Mouse (Mus musculus) kidney, embryonic 14.5 days (tissue): ENCODE results near the gene Tfdp1. TPM values are rescaled to one million over a fixed set of nuclear protein-coding genes. Genes with fewer than 3 reads are reported as not detected.
A peak's percentile ranks its signal among the peaks of the same experiment; 100 is the strongest.

Experiments used
- ATAC-seq: fragments of 200-750 bp; cut with Nextera tagmentation; 2 replicates; pipeline ENCODE4 v1.8.0; 2017; ENCODE audit warnings: moderate number of reproducible peaks, mild to moderate bottlenecking, moderate TSS enrichment, moderate library complexity; ENCODE audit not compliant: low FRiP score, low TSS enrichment
- H3K27ac ChIP-seq: fragments of 300-500 bp; sonication (generic); 2 replicates; pipeline ENCODE4 v1.5.1; 2014; ENCODE audit warnings: low read depth, mild to moderate bottlenecking, low read length, moderate library complexity, mixed read lengths
- H3K27me3 ChIP-seq: fragments of 300-500 bp; sonication (generic); 2 replicates; pipeline ENCODE4 v1.6.1; 2014; ENCODE audit warnings: mild to moderate bottlenecking, low read length; ENCODE audit not compliant: control insufficient read depth, insufficient read depth
- H3K36me3 ChIP-seq: fragments of 300-500 bp; sonication (generic); 2 replicates; pipeline ENCODE4 v1.6.1; 2014; ENCODE audit warnings: low read length, mixed read lengths; ENCODE audit not compliant: control insufficient read depth, insufficient read depth
- H3K4me1 ChIP-seq: fragments of 300-500 bp; sonication (generic); 2 replicates; pipeline ENCODE4 v1.6.1; 2014; ENCODE audit warnings: low read length, mixed read lengths; ENCODE audit not compliant: control insufficient read depth, insufficient read depth
- H3K4me2 ChIP-seq: fragments of 300-500 bp; sonication (generic); replicated peaks from 2 replicates; pipeline ENCODE4 v1.6.1; 2014; ENCODE audit warnings: low read depth, mild to moderate bottlenecking, low read length
- H3K4me3 ChIP-seq: fragments of 300-500 bp; sonication (generic); 2 replicates; pipeline ENCODE4 v1.5.1; 2014; ENCODE audit warnings: mild to moderate bottlenecking, low read length
- H3K9ac ChIP-seq: fragments of 300-500 bp; sonication (generic); 2 replicates; pipeline ENCODE4 v1.6.1; 2014; ENCODE audit warnings: low read depth, mild to moderate bottlenecking, low read length, moderate library complexity
- H3K9me3 ChIP-seq: fragments of 300-500 bp; sonication (generic); 2 replicates; pipeline ENCODE4 v1.6.1; 2016; ENCODE audit warnings: low read length; ENCODE audit not compliant: control insufficient read depth
- WGBS: fragments of 180-500 bp; shearing (Covaris S2); extraction: QIAGEN DNeasy Blood & Tissue Kit; methylation state at CpG from one replicate; pipeline ENCODE4 v1.1.7; 2014; 5-methylcytosine and 5-hydroxymethylcytosine counted together
- polyA plus RNA-seq: library from polyadenylated mRNA; unstranded; fragments of >200 nt; fragmentation: Nextera tagmentation; extraction: Ambion mirVana; gene quantifications from 2 replicates; pipeline ENCODE4 v1.2.1, GENCODE M21; 2014

The Tfdp1 gene
- polyA plus RNA-seq, result 146 and 201 TPM in 2 replicates

DNA sequence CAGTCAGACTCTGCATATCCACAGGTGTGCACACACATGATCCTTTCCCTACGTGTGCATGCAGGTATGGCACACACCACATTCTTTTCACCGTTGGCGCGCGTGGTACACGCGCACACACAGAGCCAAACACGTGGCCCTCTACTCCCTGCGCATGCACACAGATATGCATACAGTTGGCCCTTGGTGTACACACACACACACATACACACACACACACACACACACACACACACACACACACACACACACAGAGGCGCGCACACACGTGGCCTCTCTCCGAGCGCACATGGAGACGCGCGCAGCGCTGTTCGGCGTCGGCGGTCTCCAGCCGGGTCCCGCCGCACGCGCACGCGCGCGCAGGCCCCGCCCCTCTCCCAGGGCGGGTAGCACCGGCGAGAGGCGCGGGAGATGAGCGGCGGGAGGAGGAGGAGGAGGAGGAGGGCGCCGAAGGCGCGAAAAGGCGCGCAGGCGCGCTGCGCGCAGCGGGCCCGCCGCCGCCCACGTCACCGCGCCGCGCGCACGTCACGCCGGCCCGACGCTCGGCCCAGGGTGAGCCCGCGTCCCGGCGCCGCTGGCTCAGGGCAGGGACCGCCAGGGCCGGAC is at the start of gene Tfdp1:
TSS of gene Tfdp1 (plus strand) at position 497 of the 606 bp plus-strand sequence.
- peak within 1 kb of the TSS; percentile 96 for H3K9ac ChIP-seq
- H3K4me3 ChIP-seq, result peak within 1 kb of the TSS; percentile 85
- H3K4me1 ChIP-seq, result peaks cover 13% of the 10 kb centered on the region
- H3K9me3 ChIP-seq, result no peaks in the 10 kb centered on the region
- WGBS, result 6% methylated on average over 13 of the region's 72 CpGs
- H3K4me2 ChIP-seq, result peak within 1 kb of the TSS; percentile 63
- peaks cover 30% of the 10 kb centered on the region for H3K36me3 ChIP-seq
- peak; percentile 94 for ATAC-seq
- peak within 1 kb of the TSS; percentile 59; the same call in 1 of the 2 replicates for H3K27ac ChIP-seq
- no peaks in the 10 kb centered on the region for H3K27me3 ChIP-seq

GRCm38 (mm10) chr8:13292364-13292763 is 46.2 kb upstream of the Tfdp1 start:
- H3K27ac ChIP-seq, result no peak overlapping the region
- no peaks in the 10 kb centered on the region for H3K9me3 ChIP-seq
- no peak for ATAC-seq
- 26% methylated on average over 9 of the region's 9 CpGs for WGBS
- no peak overlapping the region for H3K9ac ChIP-seq
- H3K4me2 ChIP-seq, result no peak overlapping the region
- H3K36me3 ChIP-seq, result peaks cover 36% of the 10 kb centered on the region
- peaks cover 8% of the 10 kb centered on the region; the same call in 1 of the 2 replicates for H3K4me1 ChIP-seq
- H3K27me3 ChIP-seq, result no peaks in the 10 kb centered on the region
- no peak overlapping the region for H3K4me3 ChIP-seq

GRCm38 (mm10) chr8:13293677-13294470 is 44.7 kb upstream of the Tfdp1 start:
- H3K9me3 ChIP-seq, result no peaks in the 10 kb centered on the region
- H3K4me3 ChIP-seq, result no peak overlapping the region
- peaks cover 37% of the 10 kb centered on the region for H3K36me3 ChIP-seq
- H3K4me1 ChIP-seq, result peaks cover 5% of the 10 kb centered on the region; the same call in 1 of the 2 replicates
- no peak for ATAC-seq
- no peaks in the 10 kb centered on the region for H3K27me3 ChIP-seq
- 90% methylated on average over 9 of the region's 9 CpGs for WGBS
- no peak overlapping the region for H3K9ac ChIP-seq
- H3K27ac ChIP-seq, result no peak overlapping the region
- H3K4me2 ChIP-seq, result no peak overlapping the region

- Histone ChIP-seq H3K9me3 (no peaks in the 10 kb centered on the region), H3K4me3 (no peak overlapping the region), H3K27ac (no peak overlapping the region), H3K9ac (no peak overlapping the region), H3K4me2 (no peak overlapping the region), H3K4me1 (no peaks in the 10 kb centered on the region), H3K27me3 (no peaks in the 10 kb centered on the region), H3K36me3 (peaks cover 53% of the 10 kb centered on the region)
- 98% methylated on average over 8 of the region's 8 CpGs for WGBS
- ATAC-seq, result no peak
Measured at GRCm38 (mm10) chr8:13299571-13299970, 39.0 kb upstream of the Tfdp1 start.

- ATAC-seq, result no peak
- Histone ChIP-seq H3K4me3 (no peak overlapping the region), H3K27ac (no peak overlapping the region), H3K4me1 (no peaks in the 10 kb centered on the region), H3K9me3 (no peaks in the 10 kb centered on the region), H3K9ac (no peak overlapping the region), H3K4me2 (no peak overlapping the region), H3K36me3 (peaks cover 42% of the 10 kb centered on the region), H3K27me3 (no peaks in the 10 kb centered on the region)
- 91% methylated on average over 7 of the region's 7 CpGs for WGBS
Measured at GRCm38 (mm10) chr8:13301036-13301435, 37.5 kb upstream of the Tfdp1 start.

GRCm38 (mm10) chr8:13305459-13305858 is 33.1 kb upstream of the Tfdp1 start:
- H3K9ac ChIP-seq, result no peak overlapping the region
- H3K36me3 ChIP-seq, result peaks cover 22% of the 10 kb centered on the region; the same call in 1 of the 2 replicates

DNA sequence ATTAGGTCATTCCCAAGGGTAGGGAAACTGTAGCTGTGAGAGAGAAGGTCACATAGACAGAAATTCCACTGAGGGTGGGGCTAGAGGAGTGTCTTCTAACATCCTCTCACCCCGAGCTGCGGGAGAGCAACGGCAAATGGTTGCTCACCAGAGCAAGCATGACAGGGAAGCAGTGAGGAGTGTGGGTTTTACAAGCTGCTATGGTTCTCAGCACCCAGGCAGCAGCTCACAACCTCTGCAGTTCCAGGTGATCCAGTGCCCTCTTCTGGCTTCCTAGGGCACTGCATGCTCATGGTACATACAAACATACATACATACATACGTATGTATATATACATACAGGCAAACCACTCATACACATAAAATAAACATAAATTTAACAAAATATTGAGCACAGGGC is 32.7 kb upstream of the Tfdp1 start:
- H3K4me1 ChIP-seq, result no peaks in the 10 kb centered on the region
- no peaks in the 10 kb centered on the region for H3K27me3 ChIP-seq
- H3K4me2 ChIP-seq, result no peak overlapping the region
- WGBS, result 95% methylated on average over 4 of the region's 4 CpGs
- H3K36me3 ChIP-seq, result peaks cover 19% of the 10 kb centered on the region
- H3K9me3 ChIP-seq, result no peaks in the 10 kb centered on the region
- no peak overlapping the region for H3K4me3 ChIP-seq
- no peak overlapping the region for H3K9ac ChIP-seq
- ATAC-seq, result no peak
- no peak overlapping the region for H3K27ac ChIP-seq

More at GRCm38 (mm10) chr8:13305459-13305858, 33.1 kb upstream of the Tfdp1 start:
- WGBS, result 94% methylated on average over 6 of the region's 6 CpGs
- Histone ChIP-seq H3K27ac (no peak overlapping the region), H3K9me3 (no peaks in the 10 kb centered on the region), H3K27me3 (no peaks in the 10 kb centered on the region), H3K4me2 (no peak overlapping the region), H3K4me3 (no peak overlapping the region), H3K4me1 (no peaks in the 10 kb centered on the region)
- no peak for ATAC-seq

DNA sequence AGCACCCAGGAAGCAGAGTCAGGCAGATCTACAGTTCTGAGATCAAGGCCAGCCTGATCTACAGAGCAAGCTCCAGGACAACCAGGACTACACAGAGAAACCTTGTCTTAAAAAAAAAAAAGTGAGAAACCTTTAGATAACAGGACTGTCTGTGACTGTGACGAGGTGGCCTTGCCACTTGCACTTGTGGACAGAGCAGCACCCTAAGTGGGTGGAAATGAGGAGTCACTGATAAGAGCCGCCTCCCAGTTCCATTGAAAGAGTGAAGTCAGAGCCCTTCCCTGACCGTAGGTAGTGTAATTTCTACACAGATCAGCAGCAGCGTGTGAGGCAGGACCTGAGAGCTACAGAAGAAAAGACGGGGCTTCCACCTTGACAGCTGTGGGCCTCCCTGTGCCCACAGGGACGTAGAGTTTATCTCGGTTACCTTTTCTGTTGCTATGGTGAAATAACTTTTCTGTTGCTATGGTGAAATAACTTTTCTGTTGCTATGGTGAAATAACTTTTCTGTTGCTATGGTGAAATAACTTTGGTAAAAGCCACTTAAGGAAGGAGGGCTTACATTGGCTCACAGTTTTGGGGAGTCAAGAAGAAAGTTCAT is 32.1 kb upstream of the Tfdp1 start:
- WGBS, result 85% methylated on average over 7 of the region's 7 CpGs
- Histone ChIP-seq H3K27ac (no peak overlapping the region), H3K9me3 (no peaks in the 10 kb centered on the region), H3K9ac (no peak overlapping the region), H3K27me3 (no peaks in the 10 kb centered on the region), H3K4me1 (no peaks in the 10 kb centered on the region), H3K36me3 (peaks cover 17% of the 10 kb centered on the region), H3K4me3 (no peak overlapping the region), H3K4me2 (no peak overlapping the region)
- no peak for ATAC-seq

- 87% methylated on average over 9 of the region's 9 CpGs for WGBS
- H3K4me1 ChIP-seq, result no peaks in the 10 kb centered on the region
- H3K4me3 ChIP-seq, result no peak overlapping the region
- H3K27ac ChIP-seq, result no peak overlapping the region
- no peak overlapping the region for H3K9ac ChIP-seq
- peaks cover 13% of the 10 kb centered on the region for H3K36me3 ChIP-seq
- no peaks in the 10 kb centered on the region for H3K9me3 ChIP-seq
- ATAC-seq, result no peak
- no peak overlapping the region for H3K4me2 ChIP-seq
- H3K27me3 ChIP-seq, result no peaks in the 10 kb centered on the region
Measured at GRCm38 (mm10) chr8:13306916-13307315, 31.6 kb upstream of the Tfdp1 start.
